Mouse (Mus musculus): ENCODE measurements around the gene Slc39a1.

DNA sequence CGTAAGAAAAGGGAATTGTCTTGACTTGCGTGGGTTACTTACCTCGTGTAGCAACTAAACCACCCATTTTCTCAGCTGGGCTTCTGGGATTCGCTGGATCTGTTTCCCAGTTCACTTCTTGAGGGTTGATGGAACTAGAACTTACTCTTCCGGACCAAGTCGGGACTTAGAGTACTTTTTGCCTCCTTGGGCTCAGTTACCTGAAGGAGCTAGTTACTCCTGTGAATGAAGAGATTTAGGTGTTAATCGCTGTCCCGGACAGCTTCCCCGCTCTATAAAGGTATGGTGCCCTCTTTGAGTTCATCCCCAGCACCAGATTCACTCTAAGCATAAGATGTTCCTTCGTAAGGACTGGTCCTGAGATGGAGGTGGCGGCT is 46.1 kb downstream of the Slc39a1 start:
- no peak for TF ChIP-seq CTCF (IDR thresholded peaks at IDR 0.05)
- TF ChIP-seq EP300 (IDR thresholded peaks at IDR 0.05) = no peak
